Mouse (Mus musculus): ENCODE measurements around the gene Bckdha.

- TF ChIP-seq CTCF (IDR thresholded peaks at IDR 0.05; ENCODE audit: insufficient read depth, low read depth, low read length), result no peak
- no peak for TF ChIP-seq POLR2A (IDR thresholded peaks at IDR 0.05; ENCODE audit: insufficient read depth, low read depth, low read length)
Observed at GRCm38 (mm10) chr7:25670096-25670495, 11.3 kb upstream of the Bckdha start.

Data from olfactory bulb, adult 2 months (tissue).